Mouse (Mus musculus) layer of hippocampus, adult 9-10 months (tissue): ENCODE measurements around the gene Nono.
A peak's percentile ranks its signal among the peaks of the same experiment; 100 is the strongest.

Experiments
- DNase-seq: peaks from one replicate; pipeline ENCODE4 v3.0.0; 2022; ENCODE audit warnings: low spot score

Nono gene

DNA sequence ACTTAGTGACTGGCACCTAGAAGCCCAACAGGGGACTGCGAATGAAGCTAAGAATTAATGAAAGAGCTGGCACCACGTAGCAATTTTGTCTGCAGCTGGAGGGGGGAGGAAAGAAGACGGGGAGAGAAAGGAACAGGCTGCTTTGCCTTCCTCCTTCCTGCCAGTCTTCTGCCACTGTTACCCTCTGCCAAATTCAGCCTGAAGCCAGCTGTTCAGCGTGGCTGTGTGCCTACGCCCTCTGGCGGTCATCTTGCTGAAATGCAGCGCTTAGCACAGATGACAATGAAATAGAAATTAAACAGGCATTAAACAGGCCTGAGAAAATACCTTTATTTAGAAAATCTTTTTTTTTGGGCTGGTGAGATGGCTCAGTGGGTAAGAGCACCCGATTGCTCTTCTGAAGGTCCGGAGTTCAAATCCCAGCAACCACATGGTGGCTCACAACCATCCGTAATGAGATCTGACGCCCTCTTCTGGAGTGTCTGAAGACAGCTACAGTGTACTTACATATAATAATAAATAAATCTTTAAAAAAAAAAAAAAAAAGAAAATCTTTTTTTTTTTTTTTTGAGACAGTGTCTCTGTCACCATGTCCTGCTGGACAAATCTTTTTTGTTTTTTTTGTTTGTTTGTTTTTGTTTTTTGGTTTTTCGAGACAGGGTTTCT is 57.5 kb downstream of the Nono start:
- peak; percentile 17 for DNase-seq
